Mouse (Mus musculus) MEL-GATA-1-ER (cell line): ENCODE results near the gene Osbp2.
"Not testable (repeated sequence)": the region's sequence is repeated elsewhere in the genome, so short reads cannot be mapped to it uniquely, and the experiment has no call there.

ENCODE experiments used
- DNase-seq: peaks from one replicate; pipeline ENCODE4 v3.0.0-alpha.2; 2012; ENCODE audit warnings: low read depth; ENCODE audit errors: extremely low read depth

The Osbp2 gene

GRCm38 (mm10) chr11:3863454-3864112 is at the start of gene Osbp2:
TSS of gene Osbp2 (minus strand) at chr11:3863903.
- no peak for DNase-seq

- no peak for DNase-seq
These were observed 49.2 kb upstream of the Osbp2 start for GRCm38 (mm10) chr11:3912875-3913271.

DNA sequence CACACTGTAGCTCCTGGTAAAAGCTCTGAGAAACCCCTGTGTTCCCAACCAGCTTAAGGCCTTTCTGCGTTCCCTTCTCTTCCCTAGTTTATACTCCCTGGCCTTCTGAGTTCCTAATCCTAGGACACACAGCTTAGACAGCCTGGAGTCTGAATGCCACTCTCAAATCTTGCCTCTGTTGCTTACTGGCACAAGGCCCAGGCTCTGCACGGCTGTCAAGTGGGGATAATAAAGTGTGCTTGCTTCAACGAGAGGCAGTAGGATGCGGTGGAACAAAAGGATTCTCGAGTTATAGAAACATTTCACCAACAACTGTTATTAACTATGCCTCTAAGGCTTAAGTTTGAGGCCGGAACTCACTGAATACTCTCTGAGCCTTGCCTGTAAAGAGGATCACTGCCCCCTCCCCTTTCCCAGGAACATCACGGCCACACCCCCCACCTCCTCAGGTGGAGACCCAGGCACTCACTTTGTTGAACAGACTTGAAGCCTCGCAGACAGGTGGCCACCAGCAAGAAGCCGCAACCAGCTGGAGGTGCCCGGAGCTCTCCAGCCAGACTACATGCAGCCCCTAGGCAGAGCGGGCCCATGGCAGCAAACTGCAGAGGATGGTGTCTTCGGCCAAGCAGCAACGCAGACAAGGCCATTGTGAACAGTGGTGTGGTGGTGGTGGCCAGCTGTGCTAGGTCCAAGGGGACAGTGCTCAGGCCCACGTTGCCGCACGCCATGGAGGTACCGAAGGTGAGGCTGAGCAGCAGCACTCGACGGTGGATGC is 48.6 kb upstream of the Osbp2 start:
- no peak for DNase-seq

DNA sequence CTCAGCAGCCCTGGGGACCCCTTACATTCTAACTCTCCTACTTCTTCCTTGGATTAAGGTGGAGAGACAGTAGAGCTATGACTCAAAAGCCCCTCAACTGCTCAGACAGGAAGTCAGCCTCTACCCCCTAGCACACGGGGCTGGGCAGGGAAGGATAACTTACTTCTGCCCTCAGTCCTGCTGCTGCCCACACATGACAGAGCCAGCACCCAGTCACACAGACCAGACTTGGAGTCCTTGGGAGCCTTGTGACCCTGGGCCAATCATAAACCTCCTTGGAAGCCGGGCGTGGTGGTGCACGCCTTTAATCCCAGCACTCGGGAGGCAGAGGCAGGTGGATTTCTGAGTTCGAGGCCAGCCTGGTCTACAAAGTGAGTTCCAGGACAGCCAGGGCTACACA is 47.7 kb upstream of the Osbp2 start:
- DNase-seq: not testable (repeated sequence)

DNA sequence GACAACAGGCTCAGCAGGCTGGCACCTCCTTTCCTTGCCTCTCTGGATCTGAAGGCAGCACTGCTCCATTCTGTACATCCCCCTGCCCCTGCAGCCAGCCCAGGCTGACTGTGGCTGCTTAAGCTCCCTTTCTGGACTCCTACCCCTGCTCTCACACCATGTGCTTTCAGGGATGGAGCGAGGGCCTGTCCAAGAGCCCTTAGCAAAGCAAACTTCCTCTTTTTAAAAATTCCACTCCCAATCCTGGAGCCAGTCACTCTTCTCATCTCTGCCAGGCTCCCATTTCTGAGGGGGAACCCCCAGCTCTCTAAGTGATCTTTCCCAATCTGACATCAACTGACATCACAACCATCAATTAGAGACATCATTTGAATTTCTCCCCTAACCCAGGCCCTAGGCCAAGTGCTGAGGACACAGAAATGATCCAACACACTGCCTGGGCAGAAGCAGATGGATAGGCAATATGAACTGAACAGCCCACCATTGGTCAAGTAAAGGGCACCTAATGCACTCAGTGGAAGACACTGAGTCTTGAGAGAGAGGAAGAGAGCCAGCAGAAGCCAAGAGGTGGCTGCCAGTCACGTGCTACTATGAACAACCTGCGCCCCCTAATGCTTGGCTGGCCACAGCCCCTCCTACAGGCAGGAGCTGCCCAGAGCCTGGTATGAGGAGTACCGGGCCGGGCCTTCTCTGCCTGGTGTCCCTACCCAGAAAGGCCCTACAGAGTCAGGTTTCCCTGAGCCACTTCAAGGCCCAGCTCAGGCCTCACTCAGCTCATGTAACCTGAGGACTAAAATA is 47.0 kb upstream of the Osbp2 start:
- peak; percentile 42 for DNase-seq

- DNase-seq: no peak
These were observed 45.5 kb upstream of the Osbp2 start for GRCm38 (mm10) chr11:3909236-3909635.

DNA sequence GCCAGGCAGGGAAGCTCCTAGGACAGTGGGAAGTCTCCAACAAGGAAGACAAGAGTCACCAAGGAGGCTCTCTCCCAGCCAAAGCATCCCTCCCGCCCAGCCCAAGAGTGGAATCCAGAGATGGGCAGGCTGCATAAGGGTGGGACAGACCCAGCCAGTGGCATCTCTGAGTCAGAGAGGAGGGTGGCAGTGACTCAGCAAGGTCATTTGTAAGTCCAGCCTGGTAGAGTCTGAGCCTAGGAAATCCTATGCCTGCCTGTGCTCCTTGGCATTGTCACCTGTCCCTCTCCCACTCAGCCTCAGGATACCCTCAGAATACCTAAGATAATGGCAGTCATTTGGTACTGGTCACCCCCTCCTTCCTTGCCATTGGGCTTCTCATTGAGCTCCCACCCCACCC is 41.7 kb upstream of the Osbp2 start:
- no peak for DNase-seq

DNA sequence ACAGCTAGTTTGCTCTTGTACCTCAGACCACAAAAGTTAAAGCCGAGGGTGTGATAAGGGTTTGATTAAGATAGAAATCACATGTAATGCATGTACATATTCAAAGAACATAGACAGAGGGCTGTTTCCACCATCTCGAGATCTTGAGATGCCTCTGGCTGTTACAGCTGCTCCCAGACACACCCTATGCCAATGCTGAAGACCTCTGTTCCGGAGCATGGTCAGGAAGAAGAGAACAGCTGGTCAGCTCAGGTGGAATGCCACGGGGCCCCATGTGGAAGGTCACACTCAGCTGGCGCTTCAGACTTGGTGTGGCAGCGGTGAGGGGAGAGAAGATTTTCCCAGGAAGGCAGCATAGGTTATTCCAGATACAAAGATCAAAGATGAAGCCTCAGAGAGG is 41.0 kb upstream of the Osbp2 start:
- no peak for DNase-seq

GRCm38 (mm10) chr11:3903046-3903445 is 39.3 kb upstream of the Osbp2 start:
- no peak for DNase-seq

DNA sequence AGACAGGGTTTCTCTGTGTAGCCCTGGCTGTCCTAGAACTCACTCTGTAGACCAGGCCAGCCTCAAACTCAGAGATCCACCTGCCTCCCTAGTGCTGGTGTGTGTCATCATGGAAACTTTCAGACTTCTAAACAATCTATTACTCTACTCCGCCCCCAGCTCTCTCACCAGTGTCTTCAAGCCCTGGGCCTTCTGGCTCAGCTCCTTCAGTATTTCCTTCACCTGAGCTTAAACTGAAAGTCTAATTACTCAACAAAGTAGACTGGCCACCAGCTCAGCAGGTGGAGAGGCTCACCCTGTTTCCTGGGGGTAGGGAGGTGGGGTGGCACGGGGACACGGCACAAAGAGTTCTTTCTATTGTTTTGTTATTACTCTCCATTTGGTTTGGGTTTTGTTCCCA is 38.8 kb upstream of the Osbp2 start:
- no peak for DNase-seq

GRCm38 (mm10) chr11:3900296-3900695 is 36.6 kb upstream of the Osbp2 start:
- no peak for DNase-seq

- DNase-seq: no peak
These were observed 32.2 kb upstream of the Osbp2 start for GRCm38 (mm10) chr11:3895933-3896332.

DNA sequence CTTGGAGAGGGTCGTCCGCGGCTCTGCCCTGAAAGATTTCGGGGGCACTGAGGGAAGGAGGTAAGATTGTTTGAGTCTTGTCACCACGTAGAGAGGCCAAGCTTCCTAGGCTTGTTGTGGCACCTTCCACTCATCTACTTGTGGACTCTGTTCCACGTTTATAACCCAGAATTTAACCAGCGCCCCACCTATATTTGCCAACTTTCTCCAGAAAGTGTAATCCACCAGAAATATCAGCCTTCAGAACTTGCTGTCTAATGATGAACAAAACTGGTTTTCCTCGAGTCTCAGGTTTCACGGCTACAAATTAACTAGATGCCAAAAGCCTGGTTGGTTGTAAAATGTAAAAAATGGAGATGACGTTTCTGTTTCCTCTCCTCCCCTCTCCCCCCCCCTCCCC is 31.8 kb upstream of the Osbp2 start:
- DNase-seq: no peak

DNA sequence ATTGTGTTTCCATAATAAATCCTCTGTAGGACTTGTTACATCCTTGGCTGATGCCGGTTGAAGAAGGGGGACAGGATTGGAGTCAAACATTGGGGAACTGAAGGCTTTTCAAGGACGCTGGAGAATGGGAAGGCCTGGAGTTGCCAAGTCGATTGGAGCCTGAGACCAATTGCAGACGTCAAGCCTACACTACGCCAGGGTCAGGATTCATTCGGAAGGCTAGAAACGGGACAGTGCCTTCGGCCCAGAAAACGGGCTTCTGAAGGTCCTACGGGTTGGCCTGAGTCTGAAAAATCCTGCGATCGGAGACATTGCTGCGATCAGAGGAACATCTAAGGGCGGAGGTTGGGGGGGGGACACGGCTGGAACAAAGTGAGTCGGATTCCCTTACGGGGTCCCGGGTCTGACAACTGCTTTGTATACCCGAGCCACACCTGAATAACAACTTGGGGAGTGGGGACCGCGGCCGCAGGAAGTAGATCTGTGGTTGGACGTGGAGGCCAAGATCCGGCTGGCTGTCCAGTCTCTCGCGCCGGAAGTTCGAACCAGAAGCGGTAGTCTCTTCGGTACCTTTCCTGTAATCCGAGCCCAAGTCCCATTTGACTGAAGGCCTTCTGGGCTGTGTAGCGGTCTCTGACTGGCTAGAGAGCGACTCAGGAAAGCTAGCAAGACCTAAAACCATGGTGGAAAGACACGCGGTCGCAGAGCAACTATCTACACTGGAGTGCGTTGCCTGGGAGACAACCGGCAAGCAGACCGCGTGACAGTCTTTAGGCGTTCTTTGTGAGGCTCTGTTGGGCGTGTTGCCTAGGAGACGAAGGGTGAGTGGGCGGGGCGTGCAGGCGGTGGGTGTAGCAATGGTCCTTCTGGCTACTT is 30.9 kb upstream of the Osbp2 start, which contains the start of the genes 4921536K21Rik and Dusp18:
Gene 4921536K21Rik, minus strand, starts transcription at position 693 of the 876 bp plus-strand sequence.
Gene Dusp18, plus strand, starts transcription at position 835 of the 876 bp plus-strand sequence.
- peak; percentile 67 for DNase-seq

DNA sequence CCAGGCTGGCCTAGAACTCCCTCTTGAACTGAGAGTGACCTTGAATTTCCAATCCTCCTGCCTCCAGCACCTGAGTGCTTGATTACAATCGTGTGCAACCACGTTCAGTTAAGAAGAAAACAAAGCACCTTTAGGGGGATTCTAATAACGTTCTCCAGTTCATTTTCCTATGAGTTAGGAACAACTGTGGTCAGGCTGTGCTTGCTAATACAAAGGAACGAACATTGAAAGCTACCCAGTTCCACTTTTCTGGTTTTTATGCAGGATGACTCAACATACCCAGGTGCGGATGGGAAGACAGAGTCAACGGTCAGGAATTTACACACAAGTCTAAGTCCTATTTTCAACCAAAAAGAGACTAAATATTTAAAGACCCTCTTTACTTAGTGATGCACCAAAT is 30.3 kb upstream of the Osbp2 start:
- DNase-seq: no peak

GRCm38 (mm10) chr11:3887331-3887730 is 23.6 kb upstream of the Osbp2 start:
- DNase-seq: no peak

GRCm38 (mm10) chr11:3883711-3884110 is 20.0 kb upstream of the Osbp2 start:
- DNase-seq: no peak

DNA sequence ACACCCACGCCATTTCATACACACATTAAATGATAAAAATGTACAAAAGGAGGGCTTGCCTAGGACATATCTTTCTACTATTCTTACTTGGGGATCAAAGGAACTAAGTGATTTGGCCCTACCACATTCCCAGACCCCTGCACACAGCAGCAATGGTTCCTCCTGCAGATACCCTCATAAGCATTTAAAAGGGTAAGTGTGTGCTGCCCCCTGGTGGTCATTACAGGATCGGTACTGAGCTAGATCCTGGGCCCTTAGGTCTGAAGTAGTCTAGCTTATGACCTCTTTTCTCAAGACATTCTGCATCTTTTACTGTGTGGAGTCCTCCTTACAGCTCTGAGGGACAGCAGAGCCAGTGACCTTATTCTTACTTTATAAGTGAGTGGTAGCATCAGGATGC is 16.1 kb upstream of the Osbp2 start:
- peak; percentile 42 for DNase-seq

GRCm38 (mm10) chr11:3878660-3879059 is 15.0 kb upstream of the Osbp2 start:
- no peak for DNase-seq

DNA sequence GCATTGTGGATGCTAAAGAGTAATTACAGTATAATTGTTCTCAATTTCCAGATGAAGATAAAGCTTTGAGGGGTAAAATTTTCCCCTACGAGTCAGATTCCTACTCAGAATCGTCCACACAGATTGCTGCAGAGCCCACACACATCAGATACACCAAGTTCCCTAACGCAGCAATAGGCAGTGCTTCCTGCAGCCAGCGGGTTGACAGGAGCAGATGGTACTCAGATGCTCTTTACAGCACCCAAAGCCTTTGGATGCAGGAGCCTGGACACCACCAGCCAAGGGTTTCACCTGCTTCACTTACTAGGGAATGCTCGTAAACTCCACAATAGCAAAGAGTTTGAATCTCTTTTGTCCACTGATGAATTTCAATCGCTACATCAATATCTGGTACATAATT is 12.7 kb upstream of the Osbp2 start:
- no peak for DNase-seq

DNA sequence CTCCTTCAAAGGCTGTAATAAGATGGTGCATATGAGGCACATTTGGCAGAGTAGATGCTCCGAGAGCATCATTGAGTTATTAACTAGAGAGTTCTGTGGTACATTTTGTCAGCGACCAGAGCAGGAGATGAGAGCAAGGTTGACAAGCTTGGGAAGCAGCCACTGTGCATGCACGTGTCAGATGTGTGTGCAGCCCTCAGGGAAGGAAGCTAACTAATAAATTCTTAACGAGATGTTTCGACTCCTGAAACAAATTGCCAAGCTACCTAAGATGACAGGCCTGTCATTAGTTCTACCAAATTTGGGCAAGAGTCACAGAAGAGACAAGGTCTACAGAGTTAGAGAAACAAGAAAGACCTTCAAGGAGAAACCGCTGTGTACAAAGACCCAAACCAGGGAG is 640 bp upstream of the Osbp2 start:
- DNase-seq: no peak
